Mouse (Mus musculus): ENCODE results near the gene Tex264. TPM values are rescaled to one million over a fixed set of nuclear protein-coding genes. Genes with fewer than 3 reads are reported as not detected.

Gene Tex264
- polyA plus RNA-seq (2012; rRNA removed) = 50.1 and 77.9 TPM in 2 replicates

DNA sequence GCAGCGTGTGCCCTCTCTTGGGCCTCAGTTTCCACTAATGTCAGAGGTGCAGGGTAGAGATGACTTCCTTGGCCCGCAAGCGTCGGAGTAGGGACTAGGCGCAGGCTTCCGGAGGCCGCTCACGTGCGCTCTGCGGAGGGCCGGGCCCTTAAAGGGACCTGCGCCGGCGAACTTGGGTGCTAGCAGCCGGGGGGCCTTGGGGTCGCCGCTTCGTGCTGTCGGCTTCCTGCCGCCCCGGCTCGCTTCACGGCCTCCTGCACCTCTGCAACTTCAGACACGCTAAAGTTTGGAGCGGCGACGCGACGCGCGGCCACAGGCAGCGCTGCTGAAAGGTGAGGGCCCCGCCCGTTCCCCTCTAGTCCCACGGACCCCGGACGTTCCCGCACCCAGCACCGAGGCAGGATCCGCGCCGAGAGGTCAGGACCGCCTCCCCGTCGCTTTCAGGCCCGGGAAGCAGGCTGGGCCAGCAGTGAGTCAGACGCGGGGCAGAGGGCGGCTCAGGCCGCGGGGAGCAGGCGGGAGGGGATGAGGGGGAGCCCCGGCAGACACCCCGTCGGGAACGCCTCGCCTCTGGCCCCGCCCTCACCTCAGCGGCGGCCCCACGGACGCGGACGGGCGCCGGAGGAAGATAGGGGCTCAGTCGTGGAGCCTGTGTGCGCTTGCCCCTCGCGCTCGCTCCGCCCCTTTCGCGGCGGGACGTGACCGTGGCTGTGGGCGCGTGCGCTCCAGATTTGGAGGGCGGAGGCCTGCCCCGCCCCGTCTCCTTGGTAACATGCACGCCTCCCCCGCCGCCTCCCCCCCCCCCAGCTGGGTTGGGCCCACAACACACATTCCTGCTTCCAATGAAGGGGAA lies at the start of gene Tex264:
Tex264 (minus strand) TSS at position 679 of the 853 bp plus-strand sequence.
- Histone ChIP-seq H3K27ac (ENCODE audit: insufficient read depth, low read depth, low read length) (peak within 1 kb of the TSS; percentile 42), H3K4me1 (ENCODE audit: control insufficient read depth, insufficient read depth, insufficient read length, low read length) (no peaks in the 10 kb centered on the region; the same call in 1 of the 2 replicates), H3K4me3 (ENCODE audit: low read depth, low read length) (peak within 1 kb of the TSS; percentile 88), H3K27me3 (ENCODE audit: control insufficient read depth, insufficient read depth, low read length) (no peaks in the 10 kb centered on the region), H3K36me3 (ENCODE audit: control insufficient read depth, insufficient read depth, low read length) (peaks cover 11% of the 10 kb centered on the region; the same call in 1 of the 2 replicates)
- WGBS = under 1% methylated on average over 86 of the region's 86 CpGs
- no peak for TF ChIP-seq CTCF (IDR thresholded peaks at IDR 0.05; ENCODE audit: extremely low read depth, insufficient read length, insufficient replicate concordance, low read depth, low read length)
- peak; percentile 8; the same call in 1 of the 2 replicates for TF ChIP-seq POLR2A (IDR thresholded peaks at IDR 0.05; ENCODE audit: low read depth, low read length)

DNA sequence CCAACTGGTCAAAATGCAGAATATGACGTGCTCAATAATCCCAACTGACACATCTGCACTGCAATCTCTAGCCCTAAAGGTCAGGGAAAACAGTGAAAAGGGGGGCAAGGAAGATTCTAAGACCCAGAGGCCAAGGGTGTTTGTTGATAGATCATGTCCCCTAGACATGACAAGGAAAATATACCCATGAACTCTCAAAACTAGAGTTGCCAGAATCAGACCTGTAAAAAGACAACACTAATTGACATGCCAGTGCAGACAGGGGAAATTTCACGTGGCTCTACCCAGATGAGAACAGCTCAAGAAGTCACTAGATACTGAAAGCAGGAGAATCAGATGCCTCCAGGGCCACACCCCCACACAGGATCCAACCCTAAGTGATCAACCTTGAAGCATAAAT lies 48.0 kb upstream of the Tex264 start:
- no peaks in the 10 kb centered on the region for H3K27me3 ChIP-seq (ENCODE audit: control insufficient read depth, insufficient read depth, low read length)
- H3K27ac ChIP-seq (ENCODE audit: insufficient read depth, low read depth, low read length) = no peak overlapping the region
- TF ChIP-seq POLR2A (IDR thresholded peaks at IDR 0.05; ENCODE audit: low read depth, low read length) (no peak), CTCF (IDR thresholded peaks at IDR 0.05; ENCODE audit: extremely low read depth, insufficient read length, insufficient replicate concordance, low read depth, low read length) (no peak)
- no peaks in the 10 kb centered on the region for H3K4me1 ChIP-seq (ENCODE audit: control insufficient read depth, insufficient read depth, insufficient read length, low read length)
- H3K36me3 ChIP-seq (ENCODE audit: control insufficient read depth, insufficient read depth, low read length) = peaks cover 5% of the 10 kb centered on the region; the same call in 1 of the 2 replicates
- no peak overlapping the region for H3K4me3 ChIP-seq (ENCODE audit: low read depth, low read length)
- WGBS = 78% methylated on average over 2 of the region's 2 CpGs

DNA sequence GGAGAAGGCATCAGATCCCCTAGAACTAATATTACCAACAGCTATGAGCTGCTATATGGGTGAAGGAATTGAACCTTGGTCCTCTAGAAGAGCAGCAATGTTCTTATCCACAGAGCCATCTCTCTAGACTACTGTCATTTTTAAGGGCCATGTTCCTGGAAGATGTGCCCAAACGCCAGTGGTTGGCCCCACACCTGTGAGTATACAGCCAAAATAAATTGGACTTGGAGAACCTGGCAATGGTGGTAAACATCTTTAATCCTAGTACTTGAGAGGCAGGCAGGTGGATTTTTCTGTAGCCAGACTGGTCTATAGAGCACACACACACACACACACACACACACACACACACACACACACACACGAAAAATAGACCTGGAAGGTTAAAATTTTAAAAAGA lies 43.7 kb upstream of the Tex264 start:
- no peak for TF ChIP-seq POLR2A (IDR thresholded peaks at IDR 0.05; ENCODE audit: low read depth, low read length)
- TF ChIP-seq CTCF (IDR thresholded peaks at IDR 0.05; ENCODE audit: extremely low read depth, insufficient read length, insufficient replicate concordance, low read depth, low read length) = no peak
- Histone ChIP-seq H3K4me1 (ENCODE audit: control insufficient read depth, insufficient read depth, insufficient read length, low read length) (no peaks in the 10 kb centered on the region; the same call in 1 of the 2 replicates), H3K36me3 (ENCODE audit: control insufficient read depth, insufficient read depth, low read length) (no peaks in the 10 kb centered on the region), H3K27ac (ENCODE audit: insufficient read depth, low read depth, low read length) (no peak overlapping the region), H3K27me3 (ENCODE audit: control insufficient read depth, insufficient read depth, low read length) (no peaks in the 10 kb centered on the region), H3K4me3 (ENCODE audit: low read depth, low read length) (no peak overlapping the region)
- WGBS = 86% methylated on average over 2 of the region's 2 CpGs

DNA sequence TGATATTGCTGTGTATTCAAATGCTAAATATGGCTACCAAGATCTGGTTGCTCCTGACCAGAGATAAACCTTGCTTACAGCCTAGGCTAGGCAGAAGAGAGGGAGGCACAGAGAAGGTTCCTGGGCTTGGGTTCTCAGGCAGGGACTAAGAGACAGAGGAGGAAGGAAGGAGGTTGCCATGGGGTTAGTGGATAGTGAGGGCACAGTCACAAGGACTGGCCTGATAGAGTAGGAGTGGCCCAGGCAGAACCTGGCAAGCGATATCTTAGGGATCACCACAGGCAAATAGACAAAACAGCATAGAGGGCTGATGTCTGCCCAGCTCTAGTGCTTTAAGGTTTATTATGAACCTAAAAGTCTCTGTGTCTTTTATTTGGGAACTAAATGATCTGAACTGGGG lies 41.2 kb upstream of the Tex264 start:
- H3K27me3 ChIP-seq (ENCODE audit: control insufficient read depth, insufficient read depth, low read length) = no peaks in the 10 kb centered on the region
- no peak overlapping the region for H3K27ac ChIP-seq (ENCODE audit: insufficient read depth, low read depth, low read length)
- WGBS = 73% methylated on average over 1 of the region's 1 CpGs
- no peaks in the 10 kb centered on the region; the same call in none of the 2 replicates for H3K36me3 ChIP-seq (ENCODE audit: control insufficient read depth, insufficient read depth, low read length)
- no peak overlapping the region for H3K4me3 ChIP-seq (ENCODE audit: low read depth, low read length)
- TF ChIP-seq POLR2A (IDR thresholded peaks at IDR 0.05; ENCODE audit: low read depth, low read length) = no peak
- no peak for TF ChIP-seq CTCF (IDR thresholded peaks at IDR 0.05; ENCODE audit: extremely low read depth, insufficient read length, insufficient replicate concordance, low read depth, low read length)
- H3K4me1 ChIP-seq (ENCODE audit: control insufficient read depth, insufficient read depth, insufficient read length, low read length) = no peaks in the 10 kb centered on the region; the same call in 1 of the 2 replicates

DNA sequence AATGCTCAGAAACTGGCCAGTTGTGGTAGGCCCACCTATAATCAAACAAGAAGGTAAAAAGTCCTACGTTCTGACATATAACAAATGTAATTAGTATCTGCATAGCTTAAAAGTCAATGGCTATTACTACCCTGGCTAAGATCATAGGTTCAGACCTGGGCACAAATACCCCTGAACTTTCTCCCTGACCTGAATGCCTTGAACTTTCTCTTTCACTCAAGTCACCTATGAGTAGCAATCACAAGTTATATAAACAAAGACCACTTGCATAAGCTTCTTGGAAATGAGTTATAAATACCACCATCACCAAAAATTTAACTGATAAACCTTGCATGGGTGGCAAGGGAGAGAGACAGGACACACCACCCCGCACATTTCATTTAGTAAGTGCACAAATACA lies 39.7 kb upstream of the Tex264 start:
- Histone ChIP-seq H3K4me3 (ENCODE audit: low read depth, low read length) (no peak overlapping the region), H3K27ac (ENCODE audit: insufficient read depth, low read depth, low read length) (no peak overlapping the region), H3K36me3 (ENCODE audit: control insufficient read depth, insufficient read depth, low read length) (no peaks in the 10 kb centered on the region; the same call in none of the 2 replicates), H3K4me1 (ENCODE audit: control insufficient read depth, insufficient read depth, insufficient read length, low read length) (no peaks in the 10 kb centered on the region; the same call in 1 of the 2 replicates), H3K27me3 (ENCODE audit: control insufficient read depth, insufficient read depth, low read length) (no peaks in the 10 kb centered on the region)
- TF ChIP-seq POLR2A (IDR thresholded peaks at IDR 0.05; ENCODE audit: low read depth, low read length) (no peak), CTCF (IDR thresholded peaks at IDR 0.05; ENCODE audit: extremely low read depth, insufficient read length, insufficient replicate concordance, low read depth, low read length) (no peak)
- 90% methylated on average over 2 of the region's 2 CpGs for WGBS

DNA sequence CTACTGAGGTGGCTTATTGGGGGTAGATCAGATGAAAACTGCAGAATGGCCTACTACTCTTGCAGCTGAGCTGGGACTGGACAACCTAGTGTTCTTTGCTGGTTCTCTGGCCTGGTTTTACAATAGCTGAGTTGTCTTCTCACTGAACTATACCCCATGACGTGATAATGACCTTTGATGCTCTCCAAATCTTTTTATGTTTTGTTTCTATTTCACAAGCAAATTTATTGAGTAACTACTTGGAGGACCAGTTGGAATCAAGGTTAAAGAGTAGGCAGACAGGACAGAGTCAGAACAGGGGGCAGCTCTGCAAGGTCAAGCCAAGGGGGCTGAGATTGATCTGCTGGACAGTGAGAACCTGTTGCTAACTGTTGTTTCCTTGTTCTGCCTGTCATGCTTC lies 39.1 kb upstream of the Tex264 start:
- WGBS = 79% methylated on average over 1 of the region's 1 CpGs
- no peak for TF ChIP-seq POLR2A (IDR thresholded peaks at IDR 0.05; ENCODE audit: low read depth, low read length)
- no peak for TF ChIP-seq CTCF (IDR thresholded peaks at IDR 0.05; ENCODE audit: extremely low read depth, insufficient read length, insufficient replicate concordance, low read depth, low read length)
- Histone ChIP-seq H3K4me1 (ENCODE audit: control insufficient read depth, insufficient read depth, insufficient read length, low read length) (no peaks in the 10 kb centered on the region; the same call in 1 of the 2 replicates), H3K36me3 (ENCODE audit: control insufficient read depth, insufficient read depth, low read length) (peaks cover 3% of the 10 kb centered on the region), H3K27me3 (ENCODE audit: control insufficient read depth, insufficient read depth, low read length) (no peaks in the 10 kb centered on the region), H3K4me3 (ENCODE audit: low read depth, low read length) (no peak overlapping the region), H3K27ac (ENCODE audit: insufficient read depth, low read depth, low read length) (no peak overlapping the region)

DNA sequence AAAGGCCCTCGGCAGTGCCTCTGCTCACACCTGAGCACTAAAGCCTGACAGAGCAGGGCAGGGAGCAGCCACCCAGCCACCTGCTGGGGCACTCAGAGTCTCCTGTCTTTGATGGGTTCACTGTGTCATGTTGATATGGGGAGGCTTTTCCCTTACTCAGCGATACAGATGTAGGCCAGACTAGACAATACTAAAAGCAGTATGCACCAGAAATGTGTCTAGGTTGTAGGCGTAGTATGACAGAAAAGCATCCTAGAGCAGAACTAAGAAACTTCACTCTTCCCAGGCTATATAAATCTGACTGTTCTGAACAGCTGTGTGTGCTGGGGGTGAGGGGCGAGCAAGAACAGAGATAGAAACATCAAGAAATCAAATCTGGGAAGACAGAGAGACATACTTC lies 31.0 kb upstream of the Tex264 start:
- Histone ChIP-seq H3K27me3 (ENCODE audit: control insufficient read depth, insufficient read depth, low read length) (no peaks in the 10 kb centered on the region), H3K27ac (ENCODE audit: insufficient read depth, low read depth, low read length) (no peak overlapping the region), H3K4me1 (ENCODE audit: control insufficient read depth, insufficient read depth, insufficient read length, low read length) (no peaks in the 10 kb centered on the region), H3K36me3 (ENCODE audit: control insufficient read depth, insufficient read depth, low read length) (peaks cover 55% of the 10 kb centered on the region), H3K4me3 (ENCODE audit: low read depth, low read length) (no peak overlapping the region)
- WGBS = 94% methylated on average over 4 of the region's 4 CpGs
- TF ChIP-seq POLR2A (IDR thresholded peaks at IDR 0.05; ENCODE audit: low read depth, low read length) (no peak), CTCF (IDR thresholded peaks at IDR 0.05; ENCODE audit: extremely low read depth, insufficient read length, insufficient replicate concordance, low read depth, low read length) (no peak)
